Mouse (Mus musculus): ENCODE results near the gene Hoxb13.
A peak's percentile ranks its signal among the peaks of the same experiment; 100 is the strongest.

Gene Hoxb13

DNA sequence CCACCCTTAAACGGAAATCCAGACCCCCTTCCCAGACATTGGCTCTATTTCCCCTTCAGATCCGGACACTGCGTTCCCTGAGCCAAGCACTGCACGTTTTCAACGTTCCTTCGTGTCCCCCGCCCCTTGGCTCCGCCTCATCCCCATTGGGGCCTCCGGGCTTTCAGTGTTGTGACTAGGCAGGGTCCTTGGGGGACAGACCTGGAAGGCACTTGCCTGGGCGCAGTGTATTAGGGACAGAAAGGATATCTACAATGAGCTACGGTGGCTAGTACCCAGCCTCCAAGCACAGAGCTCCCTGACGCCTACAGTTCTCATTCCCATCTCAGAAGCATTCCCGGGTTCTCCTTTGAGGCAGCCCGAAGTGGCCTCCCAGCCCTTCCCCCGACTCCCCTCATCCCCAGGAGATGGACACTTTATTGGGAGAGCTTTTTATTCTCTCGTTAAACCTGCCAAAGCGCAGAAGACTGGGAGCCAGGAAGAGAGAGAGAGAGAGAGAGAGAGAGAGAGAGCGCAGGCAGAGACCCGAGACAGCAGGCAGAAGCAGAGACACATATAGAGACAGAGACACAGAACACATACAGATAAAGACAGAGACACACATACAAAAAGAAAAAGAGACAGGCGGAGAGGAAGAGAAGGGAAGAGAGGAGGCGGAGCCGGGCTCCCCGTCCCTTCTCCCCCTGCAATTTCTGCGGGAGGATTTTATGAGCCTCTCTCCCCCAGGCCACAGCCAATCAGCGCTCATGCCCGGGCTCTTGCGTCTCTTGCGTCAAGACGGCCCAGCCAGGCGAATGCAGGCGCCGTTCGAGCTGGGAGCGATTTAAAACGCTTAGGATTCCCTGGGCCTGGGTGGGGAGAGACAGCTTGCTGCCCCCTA, at the start of gene Hoxb13:
Hoxb13 (plus strand) TSS at position 796 of the 880 bp plus-strand sequence.
- DNase-seq = no peak

DNA sequence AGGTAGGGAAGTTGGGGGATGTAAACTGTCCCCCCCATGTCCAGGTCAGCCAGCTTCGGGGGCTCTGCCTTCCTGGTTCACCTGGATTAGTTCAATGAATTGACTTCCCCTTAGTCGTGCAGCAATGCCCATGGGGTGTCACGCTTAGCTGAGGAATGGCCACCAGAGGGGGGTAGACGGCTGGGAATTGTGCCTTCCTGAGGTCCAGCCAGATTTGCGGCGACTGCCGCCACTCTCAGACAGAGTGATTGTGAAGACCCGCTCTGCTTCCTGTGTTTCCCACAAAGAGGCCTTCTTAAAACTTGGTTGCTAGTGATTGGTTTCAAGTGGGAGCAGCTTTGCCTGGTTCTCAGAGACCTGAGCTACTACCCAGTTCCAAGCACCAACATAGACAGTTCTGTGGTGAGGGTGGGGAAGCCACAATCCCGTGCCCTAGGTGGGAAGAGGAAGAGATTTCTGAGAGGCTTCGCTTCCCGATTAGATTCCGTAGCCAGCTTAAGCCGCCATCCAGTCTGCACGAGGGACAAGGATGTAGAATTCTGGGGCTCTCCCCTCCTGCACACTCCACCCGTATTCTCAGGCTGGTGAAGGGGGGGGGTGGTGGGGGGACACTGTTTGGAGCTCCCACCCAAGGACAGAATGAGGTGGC, 48.4 kb upstream of the Hoxb13 start:
- peak; percentile 69 to 80 for DNase-seq

DNA sequence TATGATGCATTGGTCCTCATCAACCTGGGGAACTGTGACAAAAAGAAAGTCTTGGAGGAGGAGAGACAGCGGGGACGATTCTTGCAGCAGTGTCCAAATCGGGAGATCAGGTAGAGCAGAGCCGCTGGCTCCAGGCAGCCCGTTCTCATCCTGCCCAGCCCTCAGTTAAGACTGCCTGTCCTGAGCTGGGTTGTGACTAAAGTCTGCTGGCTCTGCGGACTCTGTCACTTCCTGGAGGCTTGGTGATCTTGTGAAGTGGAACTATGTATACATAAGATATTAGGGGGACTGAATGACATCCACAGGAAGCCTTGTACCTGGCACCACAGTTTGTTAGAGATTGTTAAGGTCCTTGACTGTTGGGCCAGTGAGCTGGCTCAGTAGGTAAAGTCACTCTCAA, 46.6 kb upstream of the Hoxb13 start:
- DNase-seq = no peak

DNA sequence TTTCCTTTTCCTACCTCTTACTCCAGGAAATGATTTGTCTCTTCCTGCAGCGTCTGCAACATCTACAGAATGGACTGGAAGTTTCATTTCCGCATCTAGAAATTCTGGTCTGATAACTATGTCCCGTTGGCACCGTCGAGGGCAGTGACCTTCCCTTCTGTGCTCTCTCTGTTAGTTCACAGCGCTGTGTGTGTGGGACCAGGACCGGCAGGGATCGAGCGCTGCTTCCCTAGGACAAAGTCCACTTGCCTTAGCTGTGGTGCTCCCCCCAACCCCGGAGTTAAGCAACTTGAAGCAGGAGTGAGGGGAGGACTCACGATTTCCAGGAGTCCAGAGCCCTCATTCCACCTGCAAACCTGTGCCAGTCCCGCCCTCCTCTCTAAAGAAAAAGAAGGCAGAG, 29.3 kb upstream of the Hoxb13 start:
- no peak for DNase-seq

DNA sequence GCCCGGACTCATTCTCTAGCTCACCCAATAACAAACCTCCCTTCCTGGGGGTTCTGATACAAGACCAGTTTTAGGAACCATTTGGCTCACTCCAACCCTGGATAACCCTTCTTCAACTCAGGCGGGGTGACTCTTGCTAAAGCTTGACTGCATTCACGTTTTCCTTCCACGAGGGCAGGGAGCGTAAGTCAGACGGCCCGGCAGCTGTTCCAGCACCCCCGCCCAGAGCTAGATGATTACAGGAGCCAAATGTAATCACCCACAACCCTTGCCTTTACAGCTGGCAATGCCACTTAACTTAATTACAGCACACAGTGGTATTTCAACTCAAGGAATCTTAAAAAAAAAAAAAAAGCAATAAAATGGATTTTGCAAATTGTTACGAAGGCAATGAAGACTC, 26.0 kb upstream of the Hoxb13 start:
- no peak for DNase-seq

DNA sequence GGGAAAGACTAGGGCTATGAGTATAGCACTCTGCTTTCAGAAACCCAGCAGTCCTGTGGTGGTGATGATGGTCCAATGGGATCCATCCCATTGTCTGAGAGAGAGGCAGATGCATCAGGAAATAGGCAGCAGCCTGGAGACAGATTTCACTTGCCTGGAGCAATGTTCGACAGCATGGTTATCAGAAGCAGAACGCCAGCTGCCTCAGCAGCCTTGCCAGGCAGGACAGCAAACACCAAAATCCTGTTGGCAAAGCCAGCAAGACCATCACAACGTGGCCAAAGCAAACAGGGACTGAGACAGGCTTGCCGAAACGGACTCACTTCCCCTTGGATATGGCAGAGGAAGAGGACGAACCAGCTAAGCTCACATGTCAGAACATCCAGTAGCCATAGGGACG, 25.1 kb upstream of the Hoxb13 start:
- no peak for DNase-seq

DNA sequence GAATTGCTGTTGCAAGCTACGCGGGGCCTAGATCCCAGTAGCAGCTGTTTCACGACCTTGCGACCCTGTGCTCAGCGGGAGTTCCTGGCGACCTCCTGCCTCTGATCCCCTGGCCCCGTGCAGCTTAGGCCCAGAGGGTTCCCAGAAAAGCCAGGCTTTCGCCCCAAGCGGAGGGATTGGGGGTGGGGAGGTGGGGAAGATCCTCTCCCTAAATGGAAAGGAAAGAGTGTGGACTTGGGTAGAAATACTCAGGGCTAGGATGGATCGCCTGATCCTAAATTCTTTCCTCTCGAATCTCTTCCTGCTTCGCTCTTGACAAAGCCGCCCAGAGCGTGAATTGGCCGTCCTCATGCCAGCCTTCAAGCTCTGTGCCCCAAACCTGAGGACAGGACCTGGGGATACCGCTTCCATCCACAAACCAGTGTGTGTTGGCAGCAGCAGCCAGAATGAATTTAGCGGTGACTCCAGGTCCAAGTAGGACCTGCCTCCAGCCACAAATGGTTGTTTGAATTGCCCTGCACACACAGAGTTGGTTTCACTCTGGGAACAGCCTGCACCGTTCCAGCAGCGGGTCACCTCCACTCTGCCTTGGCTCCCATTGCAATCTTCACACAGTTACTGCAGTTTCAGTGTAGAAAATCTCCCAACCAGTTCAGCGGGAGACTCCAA, 23.3 kb upstream of the Hoxb13 start:
- DNase-seq = no peak

DNA sequence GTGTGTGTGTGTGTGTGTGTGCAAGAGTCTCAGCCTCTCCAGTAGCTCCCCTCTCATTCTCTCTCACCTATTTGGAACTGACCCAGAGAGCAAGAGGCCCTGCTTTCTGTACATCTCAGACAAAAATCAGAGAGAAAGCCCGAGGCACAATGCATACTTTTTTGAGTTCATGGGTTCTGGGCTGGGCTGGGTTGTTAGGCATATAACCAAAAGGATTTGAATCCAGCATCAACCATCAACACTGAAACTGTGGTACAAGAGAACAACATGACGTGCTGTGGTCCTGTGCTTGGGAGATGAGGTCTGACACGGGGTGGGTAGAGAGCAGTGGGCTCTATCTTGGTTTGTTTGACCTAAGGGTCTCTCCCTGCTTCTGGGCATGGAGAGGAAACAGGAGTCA, 22.5 kb upstream of the Hoxb13 start:
- no peak for DNase-seq

DNA sequence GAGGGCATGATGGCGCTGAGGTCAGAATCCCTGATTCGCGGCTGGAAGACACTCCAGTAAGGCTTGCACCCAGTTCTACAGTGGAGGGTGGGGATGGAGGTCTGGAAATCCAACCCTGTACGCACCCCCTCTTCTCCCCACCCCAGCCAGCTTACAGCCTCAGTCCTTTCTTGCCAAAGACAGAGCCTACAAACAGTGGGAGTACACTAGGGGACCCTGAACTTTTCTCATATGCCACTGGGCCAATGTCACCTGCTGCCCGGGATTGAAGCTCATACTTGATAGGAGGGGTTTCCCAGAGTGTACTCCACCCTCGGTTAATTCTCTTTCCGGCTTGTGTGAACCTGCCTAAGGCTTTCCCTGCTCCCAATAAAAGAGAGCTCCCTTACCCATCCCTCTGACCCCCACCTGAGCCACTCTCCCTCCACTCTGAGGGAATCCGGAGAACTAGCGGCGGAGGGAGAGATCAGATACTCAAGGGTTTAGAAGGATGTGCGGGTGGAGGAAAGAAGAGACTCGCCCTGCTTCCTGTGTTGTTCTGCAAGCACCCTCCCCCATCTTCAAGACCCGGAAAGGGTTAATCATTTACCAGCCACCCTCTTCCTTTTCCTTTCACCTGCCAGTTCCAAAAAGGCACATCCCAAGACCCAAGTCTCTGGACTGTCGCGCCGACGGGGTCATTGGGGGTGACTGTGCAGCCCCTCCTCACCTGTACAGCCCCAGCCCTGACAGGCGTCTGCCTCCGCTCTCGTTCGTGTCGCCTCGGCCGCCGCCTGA, 21.4 kb upstream of the Hoxb13 start:
- no peak for DNase-seq

DNA sequence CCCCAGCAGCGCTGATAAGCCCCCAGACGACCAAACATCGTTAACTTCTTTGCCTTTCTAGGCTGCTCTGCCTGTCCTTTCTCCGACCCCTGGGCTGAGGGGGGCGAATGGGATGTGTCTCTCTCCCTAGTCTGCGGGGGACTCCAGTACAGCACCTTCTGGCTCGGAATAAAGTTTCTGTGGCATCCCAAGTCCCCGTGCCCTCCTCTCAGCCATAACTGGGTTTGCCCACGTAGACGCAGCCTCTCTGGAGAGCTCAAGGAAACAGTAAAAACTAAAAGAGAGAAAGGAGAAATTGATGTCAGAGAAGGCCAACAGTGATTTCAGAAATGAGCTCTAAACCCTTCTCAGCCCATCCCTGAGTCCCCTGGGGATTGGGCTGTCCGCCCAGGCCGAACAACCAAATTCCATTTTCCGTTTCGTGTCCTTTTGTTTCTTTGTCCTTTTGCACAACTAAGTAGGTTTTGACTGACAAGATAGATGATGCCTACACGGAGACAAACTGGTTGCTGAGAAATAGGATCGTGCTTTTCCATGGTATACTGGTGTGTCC, 20.8 kb upstream of the Hoxb13 start:
- no peak for DNase-seq

DNA sequence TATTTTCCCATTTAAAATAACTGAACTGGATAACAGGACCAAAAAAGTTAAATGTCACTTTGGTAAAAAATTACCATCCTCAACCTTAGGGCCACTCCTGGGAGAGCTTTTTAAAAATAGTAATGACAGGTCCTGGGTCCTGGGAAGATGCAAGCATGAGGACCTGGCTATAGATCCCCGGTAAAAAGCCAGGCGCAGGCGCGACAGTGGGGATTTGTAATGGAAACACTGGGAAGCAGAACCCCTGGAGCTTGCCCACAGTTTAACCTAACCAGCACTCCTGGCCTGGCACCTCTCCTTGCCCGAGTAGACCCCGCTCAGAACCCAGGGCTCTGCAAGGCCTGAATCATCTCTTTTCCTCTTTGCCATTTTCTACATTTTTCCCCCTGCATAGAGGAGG, 19.2 kb upstream of the Hoxb13 start:
- no peak for DNase-seq

DNA sequence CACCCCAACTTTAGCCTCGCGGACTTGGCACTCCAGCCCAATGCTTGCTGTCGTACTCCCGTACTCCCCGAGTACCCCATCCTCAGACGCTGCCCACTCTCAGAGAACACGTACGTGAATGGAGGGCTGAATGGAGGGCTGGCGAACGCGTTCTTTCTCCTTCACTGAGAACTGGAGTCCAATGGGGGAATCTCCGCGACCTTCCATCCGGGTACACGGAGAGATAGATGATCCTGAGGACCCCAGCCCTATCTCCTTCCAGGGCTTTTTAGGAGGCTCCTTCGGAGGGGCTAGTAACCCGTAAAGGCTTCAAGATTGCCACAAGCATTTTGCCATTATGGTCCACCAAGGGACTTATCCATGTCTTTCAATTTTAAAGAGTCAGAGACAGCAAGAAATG, 18.6 kb upstream of the Hoxb13 start:
- no peak for DNase-seq

DNA sequence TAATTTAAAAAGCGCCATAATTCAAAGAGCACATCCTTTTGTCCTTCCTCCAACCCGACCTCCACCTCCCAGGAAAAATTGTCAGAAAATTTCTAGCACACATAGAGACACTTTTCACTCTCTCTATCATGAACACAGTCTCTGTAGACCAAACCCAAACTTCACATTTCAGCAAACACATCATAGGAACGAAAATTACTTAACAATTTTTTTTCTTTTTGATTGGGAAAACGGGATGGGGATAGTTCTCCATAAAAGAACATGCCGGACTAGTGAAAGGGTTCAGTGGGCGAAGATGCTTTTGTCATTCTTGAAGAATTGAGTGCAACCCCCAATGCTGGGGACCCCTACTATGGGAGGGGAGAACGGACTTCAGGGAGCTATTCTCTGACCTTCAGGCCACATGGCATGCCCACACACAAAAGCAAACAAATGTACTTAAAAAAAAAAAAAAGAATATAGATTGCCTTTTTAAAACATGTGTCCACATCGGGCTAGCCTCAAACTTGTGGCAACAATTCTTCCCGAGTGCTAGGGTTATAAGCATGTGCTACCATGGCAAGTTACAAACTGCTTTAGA, 18.1 kb upstream of the Hoxb13 start:
- DNase-seq = no peak

DNA sequence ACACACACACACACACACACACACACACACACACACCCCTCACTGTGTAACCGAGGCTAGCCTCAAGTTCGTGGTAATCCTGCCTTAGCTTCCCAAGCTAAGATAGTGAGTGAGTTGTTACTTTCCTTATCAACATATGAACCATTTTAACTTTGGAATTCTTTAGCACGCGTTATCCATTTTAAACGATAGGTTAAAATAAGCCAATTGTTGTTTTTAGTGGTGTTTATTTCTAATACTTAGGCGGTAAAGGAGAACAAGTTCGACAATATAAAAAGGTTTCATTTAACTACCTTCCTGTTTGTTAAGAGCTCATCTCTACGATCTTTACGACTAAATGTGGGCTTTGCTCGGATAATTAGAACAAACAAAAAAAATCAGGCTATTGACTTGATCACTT, 17.3 kb upstream of the Hoxb13 start:
- no peak for DNase-seq

DNA sequence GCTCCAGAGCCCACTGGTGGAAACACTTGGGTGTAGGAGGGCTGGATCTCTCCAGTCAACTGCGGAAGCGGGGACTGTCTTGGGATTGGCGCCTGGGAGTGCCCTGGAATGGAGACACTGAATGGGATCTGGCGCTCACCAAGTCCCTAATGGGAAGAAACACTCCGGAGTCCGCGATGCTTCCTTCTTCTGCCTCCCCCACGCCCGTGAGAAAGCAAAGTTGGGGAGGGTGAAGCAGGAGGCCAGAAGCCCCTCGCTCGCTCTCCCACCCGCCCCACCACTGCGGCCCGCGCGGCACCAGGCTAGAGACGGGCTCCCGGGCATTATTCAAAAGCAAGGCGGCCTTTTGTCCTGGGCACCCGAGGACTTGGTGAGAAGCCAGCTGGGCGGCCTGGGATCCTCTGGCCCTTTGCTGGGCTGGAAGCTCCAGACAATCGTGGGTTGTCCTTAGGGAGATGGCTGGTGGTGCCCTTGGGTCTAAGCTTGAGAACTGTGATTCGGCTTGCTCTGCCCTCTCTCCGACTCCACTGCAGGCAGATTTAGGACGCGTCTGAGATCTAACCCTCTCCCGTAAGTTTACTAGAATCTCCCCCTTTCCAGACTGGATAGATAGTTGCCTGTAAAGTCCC, 16.5 kb upstream of the Hoxb13 start:
- DNase-seq = no peak

DNA sequence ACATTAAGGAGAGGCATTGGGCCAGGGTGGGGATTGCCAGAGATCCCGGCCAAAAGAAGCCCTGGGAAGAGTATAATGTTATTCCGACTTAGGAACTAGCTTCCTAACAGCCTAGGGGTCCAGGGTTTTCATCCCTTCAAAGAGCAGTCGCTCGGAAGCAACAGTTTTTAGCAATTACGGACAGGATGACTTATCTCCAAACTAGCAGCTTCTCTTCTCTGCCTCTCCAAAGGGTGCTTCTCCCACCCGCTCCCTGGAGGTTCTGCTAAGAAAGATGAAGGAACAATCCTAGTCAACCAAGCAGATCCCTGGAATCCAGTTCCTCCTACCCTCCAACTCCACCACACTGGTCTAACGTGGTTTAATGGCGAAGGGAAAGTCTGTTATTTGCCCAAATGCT, 15.8 kb upstream of the Hoxb13 start:
- no peak for DNase-seq

DNA sequence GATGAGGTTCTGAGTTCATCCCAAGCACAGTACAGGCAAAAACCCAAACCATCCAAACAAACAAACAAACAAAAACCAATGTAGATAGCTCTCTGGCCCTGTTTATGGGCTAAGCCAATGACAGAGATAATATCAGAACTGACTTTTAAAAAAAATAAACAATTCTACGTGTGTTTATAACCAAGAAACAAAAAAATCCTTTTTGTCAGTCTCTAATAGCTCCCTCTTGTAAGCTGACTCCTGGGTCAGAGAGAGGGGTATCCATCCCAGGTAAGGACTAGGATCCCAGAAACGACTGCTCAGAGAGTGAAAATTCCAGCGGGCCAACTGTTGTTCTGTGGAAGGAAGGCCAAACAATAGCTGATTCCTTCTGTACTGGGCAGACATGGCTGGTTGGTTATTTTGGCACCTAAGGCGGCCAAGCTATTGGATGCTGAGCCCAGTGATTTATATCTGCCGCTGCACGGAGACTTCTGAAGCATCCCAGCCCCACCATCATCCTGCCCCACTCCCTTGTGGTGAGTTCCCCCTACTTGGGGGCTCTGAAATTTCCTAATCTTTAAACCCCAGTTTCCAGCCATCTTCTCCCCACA, 15.1 kb upstream of the Hoxb13 start:
- DNase-seq = no peak

DNA sequence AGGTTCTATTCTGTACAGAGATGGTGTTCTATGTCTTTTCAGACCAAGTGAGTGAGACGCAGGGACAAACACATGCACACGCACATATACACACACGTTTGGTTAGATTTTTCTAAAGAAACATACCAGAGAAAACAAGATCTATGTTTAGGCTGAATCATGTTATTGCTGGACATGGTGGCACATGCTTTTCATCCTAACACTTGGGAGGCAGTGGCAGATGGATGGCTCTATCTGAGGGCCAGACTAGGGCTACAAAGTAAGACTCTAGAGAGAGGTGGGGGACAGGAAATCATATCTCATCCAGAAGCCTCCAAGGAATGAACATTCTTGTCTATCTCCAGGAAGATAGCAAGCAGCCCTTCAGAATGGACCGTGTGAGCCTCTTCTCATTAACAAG, 13.1 kb upstream of the Hoxb13 start:
- DNase-seq = no peak

DNA sequence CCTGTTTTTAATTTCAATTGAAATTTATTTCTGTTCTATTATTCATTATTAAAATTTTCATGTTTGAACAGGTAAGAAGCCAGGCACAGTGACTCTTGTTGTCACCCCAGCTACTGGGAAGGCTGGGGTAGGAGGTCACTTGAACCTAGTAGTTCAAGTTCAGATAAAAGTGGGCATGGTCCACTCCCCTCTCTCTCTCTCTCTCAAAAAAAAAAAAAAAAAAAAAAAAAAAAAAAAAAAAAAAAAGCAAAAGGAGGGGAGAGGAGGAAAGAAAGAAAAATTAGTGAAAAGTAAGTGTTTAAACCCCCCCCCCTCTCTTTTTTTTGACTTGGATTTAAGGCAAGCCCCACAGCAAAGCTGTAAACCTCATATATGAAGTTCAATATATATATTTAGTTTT, 9.9 kb upstream of the Hoxb13 start:
- DNase-seq = no peak

DNA sequence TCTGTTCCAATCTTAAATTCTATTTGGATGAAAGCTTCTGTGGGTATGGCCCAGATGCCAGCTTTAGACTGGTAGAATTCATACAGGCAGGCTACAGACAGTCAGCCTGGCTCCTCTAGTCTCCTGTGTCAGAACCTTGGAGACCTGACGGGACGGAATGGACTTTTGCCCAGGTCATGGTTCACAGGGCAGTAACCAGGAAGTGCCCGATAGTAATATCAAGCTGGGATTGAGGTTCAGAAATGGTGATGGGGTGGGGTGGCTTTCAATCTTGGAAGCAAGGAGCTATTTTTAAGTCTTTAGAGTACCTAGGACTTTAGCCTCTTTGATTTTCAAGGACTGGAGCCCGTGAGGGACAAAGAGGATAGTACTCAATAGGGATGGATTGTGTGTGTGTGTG, 6.8 kb upstream of the Hoxb13 start:
- no peak for DNase-seq

DNA sequence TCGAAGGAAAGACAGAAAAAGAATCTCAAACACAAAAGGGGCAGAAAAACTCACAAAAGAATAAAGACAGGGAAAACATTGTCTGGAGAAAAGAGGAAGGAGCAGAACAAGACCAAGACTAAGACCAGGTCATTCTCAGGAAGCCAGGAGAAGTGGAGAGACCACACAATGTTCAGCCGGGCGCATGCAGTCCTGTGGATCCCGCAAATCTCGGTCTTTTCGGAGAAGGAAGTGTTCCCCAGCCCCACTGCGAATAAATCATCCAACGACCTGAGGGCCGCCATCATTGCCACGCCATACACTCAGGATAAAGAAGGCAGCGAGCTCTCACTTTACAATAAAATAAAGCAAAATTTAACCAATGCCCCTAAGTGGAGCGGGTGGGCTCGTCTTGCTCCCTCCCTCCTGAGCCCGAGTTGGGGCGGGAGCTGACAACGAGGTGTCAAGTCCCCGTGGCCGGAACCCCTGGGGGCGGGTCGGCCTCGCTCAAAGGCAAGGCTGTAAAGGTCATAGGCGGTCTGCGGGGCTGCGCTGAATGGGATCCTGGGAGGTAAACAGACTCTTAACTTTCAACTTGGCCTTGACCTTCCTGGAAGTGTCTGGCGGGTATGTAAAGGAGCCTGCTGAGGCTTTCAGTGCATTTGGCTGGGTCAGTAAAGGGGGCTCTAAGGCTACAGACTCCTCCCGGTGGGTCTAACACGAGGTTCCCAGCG, 4.2 kb upstream of the Hoxb13 start:
- no peak for DNase-seq

All from lung, postnatal 4 days (tissue).